Mouse (Mus musculus) cortical plate, adult 2 months (tissue): ENCODE measurements at regions not wholly inside any gene's neighbourhood (a gene's known extent, or its start where the extent isn't known, plus 50 kb on each side); places are given as distances from the start of the nearest gene placed in this dataset.

Experiments used
- CTCF ChIP-seq: fragments of 200-500 bp; IDR thresholded peaks from 2 replicates; pipeline ENCODE4 v1.5.1; 2011; ENCODE audit warnings: mild to moderate bottlenecking, control low read depth, low read length; ENCODE audit not compliant: insufficient read depth; ENCODE audit errors: extremely low read depth
- POLR2A ChIP-seq: fragments of 200-500 bp; IDR thresholded peaks from 2 replicates; pipeline ENCODE4 v1.6.1; 2011; ENCODE audit warnings: mild to moderate bottlenecking, low read length, control low read depth; ENCODE audit not compliant: insufficient read depth; ENCODE audit errors: extremely low read depth

DNA sequence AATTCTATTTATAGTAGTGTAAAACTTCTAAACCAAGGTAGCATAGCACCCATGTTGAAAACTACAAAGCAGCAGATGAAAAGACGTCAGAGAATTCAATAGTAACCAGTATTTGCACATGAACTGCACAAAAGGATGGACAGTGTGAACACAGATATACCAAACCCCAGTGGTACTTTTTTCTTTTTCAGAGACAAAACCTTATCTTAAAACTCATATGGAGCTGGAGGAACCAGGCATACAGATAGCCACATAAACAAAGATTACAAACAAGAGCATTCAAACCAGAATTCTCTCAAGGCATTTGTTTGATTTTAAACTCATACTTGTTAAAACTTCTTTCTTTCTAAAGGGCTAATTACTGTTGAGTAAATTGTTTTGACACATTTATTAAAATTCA, 72.5 kb upstream of the Nck2 start:
- TF ChIP-seq POLR2A = no peak
- TF ChIP-seq CTCF = no peak
